Mouse (Mus musculus) embryo, embryonic 11 days (tissue): ENCODE results near the gene Sall4.
"Not testable (repeated sequence)": the region's sequence is repeated elsewhere in the genome, so short reads cannot be mapped to it uniquely, and the experiment has no call there.

Experiments
- DNase-seq: peaks from one replicate; pipeline ENCODE4 v3.0.0-alpha.2; 2015

The Sall4 gene

GRCm38 (mm10) chr2:168767582-168767981 lies at the start of gene Sall4:
Sall4 (minus strand) TSS chr2:168767943.
- DNase-seq: no peak

- no peak for DNase-seq
These were observed 45.5 kb upstream of the Sall4 start for GRCm38 (mm10) chr2:168813243-168813642.

GRCm38 (mm10) chr2:168809895-168810294 lies 42.2 kb upstream of the Sall4 start:
- peak; percentile 56 for DNase-seq

- DNase-seq: peak; percentile 42
These were observed 39.9 kb upstream of the Sall4 start for GRCm38 (mm10) chr2:168807681-168808080.

GRCm38 (mm10) chr2:168803849-168804248 lies 36.1 kb upstream of the Sall4 start:
- no peak for DNase-seq

- no peak for DNase-seq
These were observed 31.6 kb upstream of the Sall4 start for GRCm38 (mm10) chr2:168799326-168799725.

- DNase-seq: no peak
These were observed 31.2 kb upstream of the Sall4 start for GRCm38 (mm10) chr2:168798921-168799320.

- DNase-seq: peak; percentile 76
These were observed 23.5 kb upstream of the Sall4 start for GRCm38 (mm10) chr2:168791115-168791802.

GRCm38 (mm10) chr2:168786174-168786573 lies 18.4 kb upstream of the Sall4 start:
- no peak for DNase-seq

GRCm38 (mm10) chr2:168780596-168780995 lies 12.9 kb upstream of the Sall4 start:
- no peak for DNase-seq

- peak; percentile 69 for DNase-seq
These were observed 12.3 kb upstream of the Sall4 start for GRCm38 (mm10) chr2:168780024-168780423.

GRCm38 (mm10) chr2:168777481-168777880 lies 9.7 kb upstream of the Sall4 start:
- no peak for DNase-seq

- DNase-seq: no peak
These were observed 8.5 kb upstream of the Sall4 start for GRCm38 (mm10) chr2:168776238-168776637.

- DNase-seq: no peak
These were observed 1.5 kb upstream of the Sall4 start for GRCm38 (mm10) chr2:168769259-168769658.

GRCm38 (mm10) chr2:168766538-168767361 lies 993 bp downstream of the Sall4 start:
- DNase-seq: peak; percentile 93

- DNase-seq: peak; percentile 62
These were observed 1.8 kb downstream of the Sall4 start for GRCm38 (mm10) chr2:168765696-168766537.

GRCm38 (mm10) chr2:168765065-168765681 lies 2.6 kb downstream of the Sall4 start:
- DNase-seq: peak; percentile 90

- no peak for DNase-seq
These were observed 3.3 kb downstream of the Sall4 start for GRCm38 (mm10) chr2:168764460-168764867.

GRCm38 (mm10) chr2:168763785-168764184 lies 4.0 kb downstream of the Sall4 start:
- no peak for DNase-seq

- DNase-seq: peak; percentile 57
These were observed 5.3 kb downstream of the Sall4 start for GRCm38 (mm10) chr2:168762411-168762815.

GRCm38 (mm10) chr2:168761954-168762353 lies 5.8 kb downstream of the Sall4 start:
- no peak for DNase-seq

- no peak for DNase-seq
These were observed 6.6 kb downstream of the Sall4 start for GRCm38 (mm10) chr2:168761141-168761540.

- not testable (repeated sequence) for DNase-seq
These were observed 23.3 kb downstream of the Sall4 start for GRCm38 (mm10) chr2:168744406-168744805.
